Mouse (Mus musculus) E14TG2a.4 (cell line): ENCODE results near the gene Prr14l.

ENCODE experiments used
- CTCF ChIP-seq: conservative IDR thresholded peaks from 2 replicates; pipeline ENCODE4 v1.5.1; 2014; ENCODE audit warnings: low read length
- NANOG ChIP-seq: IDR thresholded peaks from 2 replicates; pipeline ENCODE4 v1.6.1; 2014; ENCODE audit warnings: borderline replicate concordance, low read length, mixed read lengths

- no peak for TF ChIP-seq CTCF
- TF ChIP-seq NANOG = no peak
Measured at GRCm38 (mm10) chr5:32740138-32740537, 113.9 kb downstream of the Prr14l start.
